Mouse (Mus musculus) megakaryocyte, embryonic 14.5 days (primary cell): ENCODE measurements around the gene Nuf2.

Source experiments
- FLI1 ChIP-seq: IDR thresholded peaks from 2 replicates; pipeline ENCODE4 v1.6.1; 2012; ENCODE audit warnings: low read length, inconsistent platforms, mixed read lengths
- GATA1 ChIP-seq: IDR thresholded peaks from 3 replicates; pipeline ENCODE4 v1.6.1; 2012; ENCODE audit warnings: mixed read lengths, low read length, inconsistent platforms, borderline replicate concordance

DNA sequence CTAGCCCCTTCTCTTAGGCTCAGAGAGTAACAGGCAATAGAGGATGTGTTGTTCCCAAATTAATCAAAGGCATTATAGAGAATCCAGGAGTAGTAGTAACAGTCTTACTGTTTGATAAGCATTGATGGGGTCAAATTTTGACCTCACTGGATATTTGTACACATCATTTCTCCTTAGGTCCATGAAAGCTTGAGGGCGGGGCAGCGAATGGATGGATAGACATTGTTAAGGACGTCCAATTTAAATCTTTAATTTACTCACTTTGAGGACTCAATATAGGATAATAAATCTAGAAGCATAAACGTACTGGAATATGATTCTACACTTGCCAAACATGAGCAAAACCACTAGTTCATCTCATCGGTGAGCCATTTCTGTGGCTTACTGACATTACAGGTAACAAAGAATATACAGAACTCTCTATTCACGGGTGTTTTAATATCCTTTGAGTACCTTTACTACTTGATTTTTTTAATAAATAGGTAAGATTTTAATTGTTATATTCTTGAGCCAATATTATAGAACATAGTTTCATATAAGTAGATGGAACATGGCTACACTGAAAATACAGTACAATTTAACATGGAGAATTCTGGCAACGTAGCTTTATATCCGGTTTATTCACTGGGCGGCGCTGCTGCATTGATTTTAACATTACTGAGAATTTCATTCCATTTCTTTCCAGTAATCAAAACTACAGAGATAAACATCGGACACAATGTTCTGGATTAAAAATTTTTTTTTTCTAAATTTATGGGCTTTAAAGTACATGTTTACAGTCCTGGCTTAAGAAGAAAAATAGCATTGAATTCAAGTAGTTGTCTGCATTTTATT, 655 bp upstream of the Nuf2 start:
- TF ChIP-seq FLI1 (no peak), GATA1 (no peak)
